Mouse (Mus musculus): ENCODE results near the gene Tmem151a. TPM values are rescaled to one million over a fixed set of nuclear protein-coding genes. Genes with fewer than 3 reads are reported as not detected.

Tmem151a gene
- polyA plus RNA-seq, 1 experiment = 8.1 TPM

DNA sequence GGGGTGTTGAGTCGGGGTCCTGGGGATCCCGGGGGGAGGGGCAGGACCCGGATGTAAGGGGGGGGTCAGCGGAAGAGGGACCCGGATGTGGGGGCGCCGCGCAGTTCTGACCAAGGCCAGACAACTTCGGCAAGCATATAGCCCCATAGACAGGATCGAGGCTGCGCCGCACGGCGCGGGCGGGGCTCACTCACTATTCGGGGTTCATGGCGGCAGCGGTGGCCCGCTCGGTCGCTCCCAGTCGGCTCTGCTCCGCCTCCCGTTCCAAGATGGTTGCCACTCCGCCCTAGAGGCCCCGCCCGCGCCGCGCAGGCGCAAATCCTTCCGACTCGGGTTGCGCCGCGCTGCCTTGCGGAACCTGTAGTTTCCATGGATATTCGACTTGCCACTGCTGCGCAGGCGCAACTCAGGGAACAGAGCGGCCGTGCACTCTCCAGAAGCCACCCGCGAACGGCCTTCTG is 21.4 kb upstream of the Tmem151a start, which contains the start of gene Rab1b:
Rab1b (minus strand) TSS at position 342 of the 461 bp plus-strand sequence.
- Histone ChIP-seq H3K36me3 (ENCODE audit: control insufficient read depth, insufficient read depth, low read length) (peaks cover 31% of the 10 kb centered on the region), H3K4me1 (ENCODE audit: control insufficient read depth, insufficient read depth, insufficient read length, low read length) (no peaks in the 10 kb centered on the region), H3K27me3 (ENCODE audit: control insufficient read depth, insufficient read depth, low read length) (no peaks in the 10 kb centered on the region), H3K4me3 (ENCODE audit: low read depth, low read length) (peak within 1 kb of the TSS; percentile 85), H3K27ac (ENCODE audit: insufficient read depth, low read depth, low read length) (peak within 1 kb of the TSS; percentile 88)
- whole genome bisulfite sequencing = under 1% methylated on average over 46 of the region's 46 CpGs
- TF ChIP-seq POLR2A (IDR thresholded peaks at IDR 0.05; ENCODE audit: low read depth, low read length) = peak; percentile 70; the same call in 1 of the 2 replicates
- no peak for TF ChIP-seq CTCF (IDR thresholded peaks at IDR 0.05; ENCODE audit: extremely low read depth, insufficient read length, insufficient replicate concordance, low read depth, low read length)

GRCm38 (mm10) chr19:5106074-5106473 is 20.7 kb upstream of the Tmem151a start:
- H3K4me1 ChIP-seq (ENCODE audit: control insufficient read depth, insufficient read depth, insufficient read length, low read length) = no peaks in the 10 kb centered on the region
- no peaks in the 10 kb centered on the region for H3K27me3 ChIP-seq (ENCODE audit: control insufficient read depth, insufficient read depth, low read length)
- TF ChIP-seq POLR2A (IDR thresholded peaks at IDR 0.05; ENCODE audit: low read depth, low read length) (no peak), CTCF (IDR thresholded peaks at IDR 0.05; ENCODE audit: extremely low read depth, insufficient read length, insufficient replicate concordance, low read depth, low read length) (no peak)
- H3K36me3 ChIP-seq (ENCODE audit: control insufficient read depth, insufficient read depth, low read length) = peaks cover 35% of the 10 kb centered on the region
- peak overlapping the region; percentile 85 for H3K4me3 ChIP-seq (ENCODE audit: low read depth, low read length)
- WGBS = 1% methylated on average over 9 of the region's 9 CpGs
- H3K27ac ChIP-seq (ENCODE audit: insufficient read depth, low read depth, low read length) = peak overlapping the region; percentile 88

DNA sequence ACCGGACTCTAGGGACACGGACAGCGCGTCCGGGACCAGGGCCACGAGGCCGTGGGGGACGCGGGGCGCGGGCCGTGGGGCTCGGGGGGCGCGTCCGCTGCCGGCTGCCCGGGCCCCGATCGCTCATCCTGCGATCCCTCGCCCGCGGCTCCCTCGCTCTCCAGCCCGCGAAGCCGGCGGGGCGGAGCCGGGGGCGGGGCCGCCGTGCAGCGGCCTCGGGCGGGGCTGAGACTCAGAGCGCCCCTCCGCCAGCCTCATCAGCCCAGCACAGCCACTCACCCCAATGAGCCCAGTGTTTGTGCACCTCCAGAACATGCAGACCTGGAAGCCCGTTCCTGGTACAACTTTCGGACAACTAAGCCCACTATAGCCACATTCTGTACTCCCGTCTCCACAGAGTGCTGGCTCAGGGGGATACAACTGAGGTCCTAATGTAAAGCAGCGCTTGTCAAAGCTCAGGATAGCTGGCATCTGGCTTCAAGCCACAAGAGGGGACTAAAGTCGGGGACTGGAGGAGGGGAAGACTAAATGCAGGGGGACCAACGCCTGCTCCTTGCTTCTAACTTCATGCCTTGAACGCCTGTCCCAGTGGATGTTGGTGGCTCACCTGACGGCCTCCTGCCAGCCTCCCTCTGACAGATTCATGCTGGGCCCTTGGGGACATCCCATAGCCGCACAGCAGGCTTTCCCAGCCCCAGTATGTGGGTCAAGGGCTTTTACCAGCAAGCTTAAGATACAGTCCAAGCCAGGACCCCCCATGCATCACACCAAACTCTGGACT is 13.2 kb upstream of the Tmem151a start, which contains the start of gene Cnih2:
Cnih2 (minus strand) TSS at position 159 of the 781 bp plus-strand sequence.
- no peak for TF ChIP-seq CTCF (IDR thresholded peaks at IDR 0.05; ENCODE audit: extremely low read depth, insufficient read length, insufficient replicate concordance, low read depth, low read length)
- TF ChIP-seq POLR2A (IDR thresholded peaks at IDR 0.05; ENCODE audit: low read depth, low read length) = no peak

GRCm38 (mm10) chr19:5097521-5098362 is 12.4 kb upstream of the Tmem151a start:
- no peak for TF ChIP-seq CTCF (IDR thresholded peaks at IDR 0.05; ENCODE audit: extremely low read depth, insufficient read length, insufficient replicate concordance, low read depth, low read length)
- no peak for TF ChIP-seq POLR2A (IDR thresholded peaks at IDR 0.05; ENCODE audit: low read depth, low read length)
- peaks cover 26% of the 10 kb centered on the region for H3K36me3 ChIP-seq (ENCODE audit: control insufficient read depth, insufficient read depth, low read length)
- H3K4me1 ChIP-seq (ENCODE audit: control insufficient read depth, insufficient read depth, insufficient read length, low read length) = peaks cover 5% of the 10 kb centered on the region; the same call in 1 of the 2 replicates
- H3K27me3 ChIP-seq (ENCODE audit: control insufficient read depth, insufficient read depth, low read length) = no peaks in the 10 kb centered on the region
- H3K27ac ChIP-seq (ENCODE audit: insufficient read depth, low read depth, low read length) = no peak overlapping the region
- peak overlapping the region; percentile 41 for H3K4me3 ChIP-seq (ENCODE audit: low read depth, low read length)
- WGBS = 10% methylated on average over 30 of the region's 31 CpGs

More for the DNA sequence above, 13.2 kb upstream of the Tmem151a start, which contains the start of gene Cnih2:
- no peaks in the 10 kb centered on the region for H3K27me3 ChIP-seq (ENCODE audit: control insufficient read depth, insufficient read depth, low read length)
- H3K4me3 ChIP-seq (ENCODE audit: low read depth, low read length) = peak within 1 kb of the TSS; percentile 41
- no peak within 1 kb of the TSS for H3K27ac ChIP-seq (ENCODE audit: insufficient read depth, low read depth, low read length)
- peaks cover 34% of the 10 kb centered on the region for H3K36me3 ChIP-seq (ENCODE audit: control insufficient read depth, insufficient read depth, low read length)
- H3K4me1 ChIP-seq (ENCODE audit: control insufficient read depth, insufficient read depth, insufficient read length, low read length) = peaks cover 5% of the 10 kb centered on the region; the same call in 1 of the 2 replicates
- 9% methylated on average over 48 of the region's 48 CpGs for WGBS

DNA sequence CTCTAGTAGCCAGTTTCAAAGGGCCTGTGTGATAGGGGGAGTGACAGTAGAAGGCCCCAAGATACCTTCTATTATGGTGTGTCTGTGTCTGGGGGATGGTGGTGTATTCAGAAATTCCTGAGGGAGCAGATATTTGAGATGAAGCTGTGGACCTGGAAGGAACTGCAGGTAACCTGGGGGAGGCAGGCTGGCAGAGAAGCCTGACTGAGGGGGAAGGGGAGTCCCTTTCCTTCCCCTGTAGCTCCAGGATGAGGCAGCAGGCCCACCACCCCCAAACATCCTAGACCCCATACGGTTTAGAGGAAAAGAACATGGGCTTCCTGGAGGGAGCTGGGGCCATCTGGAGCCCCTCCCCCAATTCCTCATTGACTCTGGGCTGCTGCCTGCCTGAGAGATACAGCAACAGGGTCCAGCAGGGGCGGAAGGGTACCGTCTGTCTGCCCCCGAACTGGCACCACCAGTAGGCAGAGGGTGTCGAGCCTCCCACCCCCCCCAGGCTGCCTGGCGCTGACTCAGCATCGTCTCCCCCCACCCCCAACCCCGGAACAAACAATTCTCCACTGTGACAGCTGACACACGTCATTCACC is 10.7 kb upstream of the Tmem151a start:
- peaks cover 5% of the 10 kb centered on the region; the same call in 1 of the 2 replicates for H3K4me1 ChIP-seq (ENCODE audit: control insufficient read depth, insufficient read depth, insufficient read length, low read length)
- peaks cover 24% of the 10 kb centered on the region for H3K36me3 ChIP-seq (ENCODE audit: control insufficient read depth, insufficient read depth, low read length)
- WGBS = 13% methylated on average over 9 of the region's 9 CpGs
- H3K27ac ChIP-seq (ENCODE audit: insufficient read depth, low read depth, low read length) = no peak overlapping the region
- no peak for TF ChIP-seq CTCF (IDR thresholded peaks at IDR 0.05; ENCODE audit: extremely low read depth, insufficient read length, insufficient replicate concordance, low read depth, low read length)
- TF ChIP-seq POLR2A (IDR thresholded peaks at IDR 0.05; ENCODE audit: low read depth, low read length) = no peak
- no peak overlapping the region for H3K4me3 ChIP-seq (ENCODE audit: low read depth, low read length)
- H3K27me3 ChIP-seq (ENCODE audit: control insufficient read depth, insufficient read depth, low read length) = no peaks in the 10 kb centered on the region

- H3K27me3 ChIP-seq (ENCODE audit: control insufficient read depth, insufficient read depth, low read length) = no peaks in the 10 kb centered on the region
- H3K27ac ChIP-seq (ENCODE audit: insufficient read depth, low read depth, low read length) = no peak overlapping the region
- peaks cover 20% of the 10 kb centered on the region for H3K36me3 ChIP-seq (ENCODE audit: control insufficient read depth, insufficient read depth, low read length)
- no peak overlapping the region for H3K4me3 ChIP-seq (ENCODE audit: low read depth, low read length)
- peaks cover 5% of the 10 kb centered on the region; the same call in 1 of the 2 replicates for H3K4me1 ChIP-seq (ENCODE audit: control insufficient read depth, insufficient read depth, insufficient read length, low read length)
- no peak for TF ChIP-seq POLR2A (IDR thresholded peaks at IDR 0.05; ENCODE audit: low read depth, low read length)
- no peak for TF ChIP-seq CTCF (IDR thresholded peaks at IDR 0.05; ENCODE audit: extremely low read depth, insufficient read length, insufficient replicate concordance, low read depth, low read length)
- WGBS = 46% methylated on average over 11 of the region's 11 CpGs
These were observed 9.6 kb upstream of the Tmem151a start for GRCm38 (mm10) chr19:5094746-5095417.

Data from small intestine, adult 2 months (tissue).